Mouse (Mus musculus): ENCODE results near the gene S100a11. TPM values are rescaled to one million over a fixed set of nuclear protein-coding genes. Genes with fewer than 3 reads are reported as not detected.

The S100a11 gene
- polyA plus RNA-seq, 1 experiment from 2014 or later = 1,735 TPM

- ATAC-seq (ENCODE audit: low read depth) (no peak), DNase-seq (ENCODE audit: low spot score) (no peak)
- H3K9ac ChIP-seq (ENCODE audit: low read depth, low read length) = no peak overlapping the region
- no peak overlapping the region for H3K4me2 ChIP-seq (ENCODE audit: low read depth, low read length)
- H3K36me3 ChIP-seq (ENCODE audit: control insufficient read depth, insufficient read depth, low read length) = no peaks in the 10 kb centered on the region
- H3K9me3 ChIP-seq (ENCODE audit: control insufficient read depth, low read length) = no peaks in the 10 kb centered on the region
- no peaks in the 10 kb centered on the region for H3K27me3 ChIP-seq (replicated peaks; ENCODE audit: control insufficient read depth, insufficient read depth, low read length)
- H3K4me1 ChIP-seq (ENCODE audit: control insufficient read depth, insufficient read depth, low read length) = no peaks in the 10 kb centered on the region
- H3K4me3 ChIP-seq (ENCODE audit: low read depth, low read length) = no peak overlapping the region
- WGBS = 80% methylated on average over 7 of the region's 7 CpGs
- no peak overlapping the region for H3K27ac ChIP-seq (replicated peaks; ENCODE audit: low read depth, low read length)
These were observed 7.7 kb upstream of the S100a11 start for GRCm38 (mm10) chr3:93512386-93513101.

- H3K27me3 ChIP-seq (replicated peaks; ENCODE audit: control insufficient read depth, insufficient read depth, low read length) = no peaks in the 10 kb centered on the region
- WGBS = 90% methylated on average over 3 of the region's 3 CpGs
These were observed 5.7 kb upstream of the S100a11 start for GRCm38 (mm10) chr3:93514628-93515027.

GRCm38 (mm10) chr3:93517343-93517742, 2.9 kb upstream of the S100a11 start:
- H3K9me3 ChIP-seq (ENCODE audit: control insufficient read depth, low read length) = no peaks in the 10 kb centered on the region
- 81% methylated on average over 2 of the region's 2 CpGs for WGBS
- H3K4me3 ChIP-seq (ENCODE audit: low read depth, low read length) = no peak overlapping the region
- H3K4me1 ChIP-seq (ENCODE audit: control insufficient read depth, insufficient read depth, low read length) = peaks cover 10% of the 10 kb centered on the region
- DNase-seq (ENCODE audit: low spot score) (no peak), ATAC-seq (ENCODE audit: low read depth) (no peak)
- no peak overlapping the region for H3K9ac ChIP-seq (ENCODE audit: low read depth, low read length)
- no peaks in the 10 kb centered on the region for H3K36me3 ChIP-seq (ENCODE audit: control insufficient read depth, insufficient read depth, low read length)
- no peaks in the 10 kb centered on the region for H3K27me3 ChIP-seq (replicated peaks; ENCODE audit: control insufficient read depth, insufficient read depth, low read length)
- no peak overlapping the region for H3K27ac ChIP-seq (replicated peaks; ENCODE audit: low read depth, low read length)
- no peak overlapping the region for H3K4me2 ChIP-seq (ENCODE audit: low read depth, low read length)

More at GRCm38 (mm10) chr3:93514628-93515027, 5.7 kb upstream of the S100a11 start:
- H3K36me3 ChIP-seq (ENCODE audit: control insufficient read depth, insufficient read depth, low read length) = no peaks in the 10 kb centered on the region
- H3K4me1 ChIP-seq (ENCODE audit: control insufficient read depth, insufficient read depth, low read length) = no peaks in the 10 kb centered on the region
- H3K9ac ChIP-seq (ENCODE audit: low read depth, low read length) = no peak overlapping the region
- no peak overlapping the region for H3K4me2 ChIP-seq (ENCODE audit: low read depth, low read length)
- no peaks in the 10 kb centered on the region for H3K9me3 ChIP-seq (ENCODE audit: control insufficient read depth, low read length)
- no peak for ATAC-seq (ENCODE audit: low read depth)
- no peak overlapping the region for H3K27ac ChIP-seq (replicated peaks; ENCODE audit: low read depth, low read length)
- no peak overlapping the region for H3K4me3 ChIP-seq (ENCODE audit: low read depth, low read length)
- DNase-seq (ENCODE audit: low spot score) = no peak

GRCm38 (mm10) chr3:93519856-93520329, 395 bp upstream of the S100a11 start:
- 53% methylated on average over 5 of the region's 5 CpGs for WGBS
- peaks cover 19% of the 10 kb centered on the region for H3K4me1 ChIP-seq (ENCODE audit: control insufficient read depth, insufficient read depth, low read length)
- H3K9me3 ChIP-seq (ENCODE audit: control insufficient read depth, low read length) = no peaks in the 10 kb centered on the region
- H3K27me3 ChIP-seq (replicated peaks; ENCODE audit: control insufficient read depth, insufficient read depth, low read length) = no peaks in the 10 kb centered on the region
- DNase-seq (ENCODE audit: low spot score) (no peak), ATAC-seq (ENCODE audit: low read depth) (peak; percentile 10)
- H3K4me2 ChIP-seq (ENCODE audit: low read depth, low read length) = peak overlapping the region; percentile 60
- peak overlapping the region; percentile 58 for H3K4me3 ChIP-seq (ENCODE audit: low read depth, low read length)
- H3K9ac ChIP-seq (ENCODE audit: low read depth, low read length) = peak overlapping the region; percentile 87; the same call in 1 of the 2 replicates
- peaks cover 11% of the 10 kb centered on the region for H3K36me3 ChIP-seq (ENCODE audit: control insufficient read depth, insufficient read depth, low read length)
- H3K27ac ChIP-seq (replicated peaks; ENCODE audit: low read depth, low read length) = peak overlapping the region; percentile 96

GRCm38 (mm10) chr3:93521462-93522057, 1.3 kb downstream of the S100a11 start:
- Histone ChIP-seq H3K9me3 (ENCODE audit: control insufficient read depth, low read length) (no peaks in the 10 kb centered on the region), H3K4me2 (ENCODE audit: low read depth, low read length) (peak overlapping the region; percentile 60), H3K27ac (replicated peaks; ENCODE audit: low read depth, low read length) (peak overlapping the region; percentile 96), H3K9ac (ENCODE audit: low read depth, low read length) (peak overlapping the region; percentile 87; the same call in 1 of the 2 replicates), H3K36me3 (ENCODE audit: control insufficient read depth, insufficient read depth, low read length) (peaks cover 26% of the 10 kb centered on the region), H3K4me3 (ENCODE audit: low read depth, low read length) (peak overlapping the region; percentile 58), H3K4me1 (ENCODE audit: control insufficient read depth, insufficient read depth, low read length) (peaks cover 19% of the 10 kb centered on the region), H3K27me3 (replicated peaks; ENCODE audit: control insufficient read depth, insufficient read depth, low read length) (no peaks in the 10 kb centered on the region)
- ATAC-seq (ENCODE audit: low read depth) = no peak
- 77% methylated on average over 8 of the region's 8 CpGs for WGBS
- DNase-seq (ENCODE audit: low spot score) = no peak

GRCm38 (mm10) chr3:93522611-93523010, 2.3 kb downstream of the S100a11 start:
- Histone ChIP-seq H3K9ac (ENCODE audit: low read depth, low read length) (no peak overlapping the region), H3K27me3 (replicated peaks; ENCODE audit: control insufficient read depth, insufficient read depth, low read length) (no peaks in the 10 kb centered on the region), H3K4me2 (ENCODE audit: low read depth, low read length) (peak overlapping the region; percentile 60), H3K36me3 (ENCODE audit: control insufficient read depth, insufficient read depth, low read length) (peaks cover 36% of the 10 kb centered on the region), H3K9me3 (ENCODE audit: control insufficient read depth, low read length) (no peaks in the 10 kb centered on the region), H3K4me3 (ENCODE audit: low read depth, low read length) (no peak overlapping the region), H3K4me1 (ENCODE audit: control insufficient read depth, insufficient read depth, low read length) (peaks cover 19% of the 10 kb centered on the region), H3K27ac (replicated peaks; ENCODE audit: low read depth, low read length) (no peak overlapping the region)
- DNase-seq (ENCODE audit: low spot score) (peak; percentile 74), ATAC-seq (ENCODE audit: low read depth) (no peak)
- 35% methylated on average over 7 of the region's 7 CpGs for WGBS

- Histone ChIP-seq H3K27ac (replicated peaks; ENCODE audit: low read depth, low read length) (no peak overlapping the region), H3K9ac (ENCODE audit: low read depth, low read length) (no peak overlapping the region), H3K36me3 (ENCODE audit: control insufficient read depth, insufficient read depth, low read length) (peaks cover 36% of the 10 kb centered on the region), H3K4me2 (ENCODE audit: low read depth, low read length) (no peak overlapping the region), H3K27me3 (replicated peaks; ENCODE audit: control insufficient read depth, insufficient read depth, low read length) (no peaks in the 10 kb centered on the region), H3K4me3 (ENCODE audit: low read depth, low read length) (no peak overlapping the region), H3K9me3 (ENCODE audit: control insufficient read depth, low read length) (no peaks in the 10 kb centered on the region), H3K4me1 (ENCODE audit: control insufficient read depth, insufficient read depth, low read length) (peaks cover 9% of the 10 kb centered on the region)
- 83% methylated on average over 3 of the region's 3 CpGs for WGBS
- ATAC-seq (ENCODE audit: low read depth) (no peak), DNase-seq (ENCODE audit: low spot score) (no peak)
These were observed 7.0 kb downstream of the S100a11 start for GRCm38 (mm10) chr3:93527300-93527699.

GRCm38 (mm10) chr3:93528807-93529206, 8.5 kb downstream of the S100a11 start:
- Histone ChIP-seq H3K9me3 (ENCODE audit: control insufficient read depth, low read length) (peaks cover 5% of the 10 kb centered on the region; the same call in 1 of the 2 replicates), H3K4me1 (ENCODE audit: control insufficient read depth, insufficient read depth, low read length) (peaks cover 5% of the 10 kb centered on the region), H3K9ac (ENCODE audit: low read depth, low read length) (no peak overlapping the region), H3K36me3 (ENCODE audit: control insufficient read depth, insufficient read depth, low read length) (peaks cover 36% of the 10 kb centered on the region), H3K27ac (replicated peaks; ENCODE audit: low read depth, low read length) (no peak overlapping the region), H3K27me3 (replicated peaks; ENCODE audit: control insufficient read depth, insufficient read depth, low read length) (no peaks in the 10 kb centered on the region), H3K4me2 (ENCODE audit: low read depth, low read length) (no peak overlapping the region), H3K4me3 (ENCODE audit: low read depth, low read length) (no peak overlapping the region)
- DNase-seq (ENCODE audit: low spot score) (no peak), ATAC-seq (ENCODE audit: low read depth) (no peak)
- WGBS = 88% methylated on average over 5 of the region's 5 CpGs

Measured in embryonic facial prominence, embryonic 14.5 days (tissue).